Mouse (Mus musculus) limb, embryonic 14.5 days (tissue): ENCODE data around the gene Prkaca. TPM values are rescaled to one million over a fixed set of nuclear protein-coding genes. Genes with fewer than 3 reads are reported as not detected.

Experiments
- ATAC-seq: fragments of 200-750 bp; cut with Nextera tagmentation; 2 replicates; pipeline ENCODE4 v1.8.0; 2017; ENCODE audit warnings: low read depth, moderate number of reproducible peaks, moderate TSS enrichment; ENCODE audit not compliant: low FRiP score
- DNase-seq: peaks from one replicate; pipeline ENCODE4 v3.0.0-alpha.2; 2015; ENCODE audit warnings: low spot score
- H3K27ac ChIP-seq: fragments of 300-500 bp; sonication (generic); replicated peaks from 2 replicates; pipeline ENCODE4 v1.5.1; 2014; ENCODE audit warnings: low read depth, mild to moderate bottlenecking, low read length, moderate library complexity, mixed read lengths
- H3K27me3 ChIP-seq: fragments of 300-500 bp; sonication (generic); 2 replicates; pipeline ENCODE4 v1.6.1; 2014; ENCODE audit warnings: low read length, mixed read lengths; ENCODE audit not compliant: control insufficient read depth, insufficient read depth
- H3K36me3 ChIP-seq: fragments of 300-500 bp; sonication (generic); 2 replicates; pipeline ENCODE4 v1.6.1; 2014; ENCODE audit warnings: mild to moderate bottlenecking, low read length, moderate library complexity, mixed read lengths; ENCODE audit not compliant: control insufficient read depth, insufficient read depth
- H3K4me1 ChIP-seq: fragments of 300-500 bp; sonication (generic); 2 replicates; pipeline ENCODE4 v1.6.1; 2014; ENCODE audit warnings: antibody characterized with exemption, low read length, mixed read lengths; ENCODE audit not compliant: control insufficient read depth, insufficient read depth
- H3K4me2 ChIP-seq: fragments of 300-500 bp; sonication (generic); replicated peaks from 2 replicates; pipeline ENCODE4 v1.6.1; 2014; ENCODE audit warnings: low read depth, mild to moderate bottlenecking, low read length, moderate library complexity; ENCODE audit not compliant: severe bottlenecking
- H3K4me3 ChIP-seq: fragments of 300-500 bp; sonication (generic); replicated peaks from 2 replicates; pipeline ENCODE4 v1.5.1; 2014; ENCODE audit warnings: low read length
- H3K9ac ChIP-seq: fragments of 300-500 bp; sonication (generic); 2 replicates; pipeline ENCODE4 v1.6.1; 2014; ENCODE audit warnings: mild to moderate bottlenecking, low read depth, low read length, moderate library complexity; ENCODE audit not compliant: severe bottlenecking
- H3K9me3 ChIP-seq: fragments of 300-500 bp; sonication (generic); 2 replicates; pipeline ENCODE4 v1.6.1; 2016; ENCODE audit warnings: low read length; ENCODE audit not compliant: control insufficient read depth
- POLR2A ChIP-seq: fragments of 200-500 bp; IDR thresholded peaks from 2 replicates; pipeline ENCODE4 v1.8.0; 2012; ENCODE audit warnings: inconsistent platforms, mild to moderate bottlenecking, moderate library complexity, borderline replicate concordance; ENCODE audit not compliant: insufficient read depth, insufficient read length; ENCODE audit errors: extremely low read depth
- WGBS: fragments of 180-500 bp; shearing (Covaris S2); extraction: QIAGEN DNeasy Blood & Tissue Kit; methylation state at CpG from one replicate; pipeline ENCODE4 v1.1.7; 2014; 5-methylcytosine and 5-hydroxymethylcytosine counted together
- polyA plus RNA-seq, 2 experiments: library from polyadenylated mRNA; depleted of rRNA in 1 of 2; stranded (reverse) in 1 of 2; unstranded in 1 of 2; fragments of >200 nt; fragmentation: Nextera tagmentation in 1 of 2; extraction: Ambion mirVana in 1 of 2; gene quantifications; 2 replicates each; pipeline versions ENCODE4 v1.2.1 to v1.2.3; 2012 to 2014

Gene Prkaca
- polyA plus RNA-seq, 2 experiments, result 132 to 158 TPM

DNA sequence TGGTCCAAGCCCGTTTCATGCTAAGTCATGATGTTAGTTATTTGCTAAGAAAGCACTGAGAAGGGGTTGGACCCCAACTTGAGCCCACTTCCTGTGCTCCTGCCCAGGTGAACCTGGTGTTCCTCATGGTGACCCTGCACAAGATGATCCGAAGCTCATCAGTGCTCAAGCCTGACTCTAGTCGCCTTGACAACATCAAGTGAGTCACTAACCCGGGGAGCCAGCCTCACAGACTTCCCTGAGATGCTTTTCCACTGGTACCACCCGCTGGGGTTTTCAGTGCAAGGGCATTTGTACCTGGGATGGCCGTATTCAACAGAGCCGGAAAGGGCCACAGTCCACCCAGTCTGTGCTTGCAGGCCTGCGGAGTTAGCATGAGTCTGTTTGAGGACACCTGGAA lies 37.4 kb upstream of the Prkaca start:
- Histone ChIP-seq H3K27ac (no peak overlapping the region), H3K4me2 (no peak overlapping the region), H3K9me3 (no peaks in the 10 kb centered on the region), H3K36me3 (peaks cover 97% of the 10 kb centered on the region), H3K4me1 (no peaks in the 10 kb centered on the region), H3K9ac (no peak overlapping the region), H3K4me3 (no peak overlapping the region), H3K27me3 (no peaks in the 10 kb centered on the region)
- no peak for TF ChIP-seq POLR2A
- ATAC-seq (no peak), DNase-seq (no peak)
- WGBS, result 95% methylated on average over 8 of the region's 8 CpGs

DNA sequence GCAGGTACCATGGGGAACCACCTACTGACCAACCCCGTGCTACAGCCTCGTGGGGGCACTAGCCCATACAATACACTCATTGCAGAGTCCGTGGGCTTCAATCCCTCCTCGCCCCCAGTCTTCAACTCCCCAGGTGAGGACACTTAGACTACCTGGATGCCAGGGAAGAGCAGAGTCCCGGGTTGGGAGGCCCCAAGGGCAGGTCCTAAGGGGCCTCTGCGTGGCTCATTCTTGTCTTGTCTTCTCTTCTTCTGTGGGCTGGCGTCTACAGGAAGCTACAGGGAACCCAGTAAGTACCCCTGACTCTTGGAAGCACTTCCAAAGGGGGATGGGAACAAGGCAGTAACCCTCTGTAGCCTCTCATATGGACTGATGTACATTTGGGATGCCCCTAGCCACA lies 35.1 kb upstream of the Prkaca start:
- Histone ChIP-seq H3K4me3 (no peak overlapping the region), H3K9ac (no peak overlapping the region), H3K36me3 (peaks cover 75% of the 10 kb centered on the region), H3K27ac (no peak overlapping the region), H3K27me3 (no peaks in the 10 kb centered on the region), H3K4me1 (no peaks in the 10 kb centered on the region), H3K9me3 (no peaks in the 10 kb centered on the region), H3K4me2 (no peak overlapping the region)
- no peak for TF ChIP-seq POLR2A
- 87% methylated on average over 7 of the region's 7 CpGs for WGBS
- no peak for DNase-seq
- ATAC-seq, result no peak

DNA sequence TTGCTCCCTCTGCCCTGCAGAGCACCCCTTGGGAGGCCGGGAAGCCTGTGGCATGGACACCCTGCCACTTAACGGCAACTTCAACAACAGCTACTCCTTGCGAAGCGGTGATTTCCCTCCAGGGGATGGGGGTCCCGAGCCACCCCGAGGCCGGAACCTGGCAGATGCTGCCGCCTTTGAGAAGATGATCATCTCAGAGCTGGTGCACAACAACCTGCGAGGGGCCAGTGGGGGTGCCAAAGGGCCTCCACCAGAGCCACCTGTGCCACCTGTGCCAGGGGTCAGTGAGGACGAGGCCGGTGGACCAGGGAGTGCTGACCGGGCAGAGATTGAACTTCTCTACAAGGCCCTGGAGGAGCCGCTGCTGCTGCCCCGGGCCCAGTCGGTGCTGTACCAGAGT lies 34.5 kb upstream of the Prkaca start:
- ATAC-seq, result no peak
- Histone ChIP-seq H3K36me3 (peaks cover 68% of the 10 kb centered on the region), H3K4me1 (no peaks in the 10 kb centered on the region), H3K9me3 (no peaks in the 10 kb centered on the region), H3K27me3 (no peaks in the 10 kb centered on the region), H3K27ac (no peak overlapping the region), H3K4me2 (no peak overlapping the region), H3K9ac (no peak overlapping the region), H3K4me3 (no peak overlapping the region)
- TF ChIP-seq POLR2A, result no peak
- no peak for DNase-seq
- WGBS, result 95% methylated on average over 15 of the region's 15 CpGs

DNA sequence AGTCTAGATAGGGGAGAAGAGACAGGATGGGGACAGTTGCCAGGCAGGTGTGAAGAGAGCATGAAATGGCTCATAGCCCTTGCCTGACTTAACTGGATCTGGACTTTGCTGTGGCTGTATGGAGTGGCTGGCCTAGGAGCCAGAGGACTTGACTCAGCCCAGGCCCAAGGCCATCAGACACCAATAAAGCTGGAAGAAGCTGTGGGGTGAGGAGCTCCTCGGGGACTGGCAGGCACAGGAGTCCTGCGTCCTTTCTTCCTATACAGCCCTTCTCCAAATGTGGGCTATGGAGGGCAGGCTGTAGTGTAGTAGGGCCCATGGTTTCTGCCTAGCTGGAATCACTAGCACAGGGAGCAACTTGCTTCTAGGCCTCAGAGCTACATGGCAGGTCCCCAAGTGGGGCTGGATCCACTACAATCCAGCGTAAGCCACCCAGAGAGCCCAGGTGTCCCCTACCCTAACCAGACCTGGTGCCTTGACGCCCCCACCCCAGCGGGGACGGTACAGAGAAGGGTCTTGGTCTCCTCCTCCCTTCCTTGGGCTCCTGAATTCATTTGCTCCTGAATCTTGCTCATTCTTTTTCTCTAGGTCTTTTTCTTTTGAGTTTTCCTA lies 31.6 kb upstream of the Prkaca start:
- no peaks in the 10 kb centered on the region for H3K27me3 ChIP-seq
- no peak overlapping the region for H3K9ac ChIP-seq
- H3K4me3 ChIP-seq, result no peak overlapping the region
- H3K36me3 ChIP-seq, result peaks cover 40% of the 10 kb centered on the region
- no peak for TF ChIP-seq POLR2A
- no peak overlapping the region for H3K4me2 ChIP-seq
- ATAC-seq (no peak), DNase-seq (no peak)
- no peaks in the 10 kb centered on the region for H3K4me1 ChIP-seq
- H3K9me3 ChIP-seq, result no peaks in the 10 kb centered on the region
- no peak overlapping the region for H3K27ac ChIP-seq
- WGBS, result 65% methylated on average over 6 of the region's 6 CpGs

DNA sequence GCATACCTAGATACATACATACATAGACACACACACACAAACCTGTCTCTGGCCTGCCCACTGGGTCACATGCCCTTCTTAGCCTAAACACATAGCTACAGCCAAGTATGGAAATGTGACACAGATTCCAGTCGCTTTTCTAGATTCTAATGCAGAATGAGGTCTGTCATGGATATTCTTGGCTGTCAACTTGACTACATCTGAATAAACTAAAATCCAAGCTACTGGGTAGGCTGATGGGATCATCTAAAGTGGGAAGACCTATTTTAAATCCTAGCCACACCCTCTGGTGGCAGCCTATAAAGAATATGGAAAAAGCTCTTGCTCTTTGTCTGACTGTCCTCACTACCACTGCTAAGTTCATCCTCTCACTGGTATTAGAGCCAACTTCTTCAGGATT lies 30.3 kb upstream of the Prkaca start:
- H3K4me1 ChIP-seq, result no peaks in the 10 kb centered on the region
- H3K4me3 ChIP-seq, result no peak overlapping the region
- no peaks in the 10 kb centered on the region for H3K9me3 ChIP-seq
- 89% methylated on average over 1 of the region's 1 CpGs for WGBS
- ATAC-seq (no peak), DNase-seq (no peak)
- H3K9ac ChIP-seq, result no peak overlapping the region
- H3K4me2 ChIP-seq, result no peak overlapping the region
- no peak for TF ChIP-seq POLR2A
- no peak overlapping the region for H3K27ac ChIP-seq
- H3K27me3 ChIP-seq, result no peaks in the 10 kb centered on the region
- H3K36me3 ChIP-seq, result peaks cover 27% of the 10 kb centered on the region

DNA sequence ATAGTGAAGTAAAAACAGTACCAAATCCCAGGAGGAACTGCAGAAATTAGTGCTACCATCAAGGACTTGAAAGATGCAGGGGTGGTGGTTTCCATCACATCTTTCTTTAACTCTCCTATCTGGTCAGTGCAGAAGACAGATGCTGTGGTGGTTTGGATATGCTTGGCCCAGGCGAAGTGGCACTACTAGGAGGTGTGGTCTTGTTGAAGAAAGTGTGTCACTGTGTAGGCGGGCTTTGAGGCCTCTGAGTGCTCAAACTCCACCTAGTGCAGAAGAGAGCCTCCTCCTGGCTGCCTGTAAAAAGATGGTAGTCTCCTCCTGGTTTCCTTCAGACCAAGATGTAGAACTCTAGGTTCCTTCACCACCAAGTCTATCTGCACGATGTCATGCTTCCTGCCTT lies 27.3 kb upstream of the Prkaca start:
- ATAC-seq (no peak), DNase-seq (no peak)
- H3K4me2 ChIP-seq, result no peak overlapping the region
- no peak overlapping the region for H3K27ac ChIP-seq
- H3K9ac ChIP-seq, result no peak overlapping the region
- no peaks in the 10 kb centered on the region for H3K9me3 ChIP-seq
- WGBS, result 67% methylated on average over 3 of the region's 3 CpGs
- H3K36me3 ChIP-seq, result no peaks in the 10 kb centered on the region
- no peak overlapping the region for H3K4me3 ChIP-seq
- no peak for TF ChIP-seq POLR2A
- H3K4me1 ChIP-seq, result no peaks in the 10 kb centered on the region
- H3K27me3 ChIP-seq, result no peaks in the 10 kb centered on the region
